Mouse (Mus musculus): Measurements from ENCODE around the gene Pabpc6. TPM values are rescaled to one million over a fixed set of nuclear protein-coding genes. Genes with fewer than 3 reads are reported as not detected.

Pabpc6 gene
- polyA plus RNA-seq, 1 experiment, result not detected

- no peak for TF ChIP-seq CTCF (IDR thresholded peaks at IDR 0.05; ENCODE audit: insufficient read depth, low read depth, low read length)
- no peak for TF ChIP-seq POLR2A (IDR thresholded peaks at IDR 0.05; ENCODE audit: insufficient read depth, low read depth, low read length)
- peaks cover 2% of the 10 kb centered on the region; the same call in 1 of the 2 replicates for H3K4me1 ChIP-seq (ENCODE audit: control insufficient read depth, insufficient read depth, low read length)
- H3K4me3 ChIP-seq (ENCODE audit: insufficient read depth, low read depth, low read length), result no peak overlapping the region
- H3K27ac ChIP-seq (ENCODE audit: insufficient read depth, low read depth, low read length), result no peak overlapping the region
Observed at GRCm38 (mm10) chr17:9627011-9627410, 42.5 kb downstream of the Pabpc6 start.

Other genes starting within 250 kb of the Pabpc6 start
- not detected in 2 replicates for gene Gm17728, start 247.7 kb downstream of the Pabpc6 start, polyA plus RNA-seq (2012; ENCODE audit: insufficient read depth, insufficient read length, low replicate concordance, missing spikeins)

Data from olfactory bulb, adult 2 months (tissue).